Mouse (Mus musculus): Measurements from ENCODE around the gene Ankrd22.

DNA sequence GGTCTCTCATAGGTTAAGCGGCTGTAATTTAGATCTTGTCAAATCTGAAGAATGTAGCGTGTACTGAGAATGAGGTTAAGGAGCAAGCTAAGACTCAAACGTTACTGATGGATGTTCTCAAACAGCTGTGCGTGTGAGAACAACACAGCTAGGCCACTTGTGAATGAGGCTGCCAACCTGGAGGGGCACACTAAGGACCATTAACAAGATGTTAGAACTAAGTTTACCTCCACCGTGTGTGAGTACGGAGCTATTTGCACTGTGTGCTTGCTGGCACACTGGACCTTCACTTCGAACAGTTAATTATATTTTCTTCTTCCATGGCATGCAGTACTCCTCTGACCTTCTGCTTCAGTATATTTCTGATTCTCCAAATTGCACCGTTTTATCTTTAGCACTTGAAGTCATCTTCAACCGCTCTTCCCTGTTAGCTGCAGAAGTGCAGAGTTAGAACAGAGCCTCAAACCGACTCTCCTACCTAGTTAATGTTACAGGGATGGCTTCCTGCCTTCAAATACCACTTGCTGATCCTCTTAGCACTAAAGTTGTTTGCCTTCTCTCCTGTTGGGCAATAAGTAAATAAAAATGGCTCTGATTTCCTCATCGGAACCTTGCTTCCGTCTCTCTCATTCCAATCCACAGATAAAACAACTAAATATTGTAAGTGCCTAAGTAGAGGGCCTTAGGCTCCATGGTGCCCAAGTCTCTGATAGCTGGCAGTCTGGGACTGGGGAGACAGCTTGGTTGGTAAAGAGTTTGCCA, 46.8 kb upstream of the Ankrd22 start:
- TF ChIP-seq CTCF (IDR thresholded peaks at IDR 0.05; ENCODE audit: insufficient read depth, low read length), result no peak
- no peak for TF ChIP-seq POLR2A (IDR thresholded peaks at IDR 0.05; ENCODE audit: borderline replicate concordance, extremely low read depth, low read depth, low read length)

All from lung, adult 2 months (tissue).